ENCODE assay signal across 9 mouse cellular contexts in genomic region chr1:42698584-42699333, GRCm38 (mm10). TPM values are rescaled to one million over a fixed set of nuclear protein-coding genes. Genes with fewer than 3 reads are reported as not detected.
DNase-seq lines count a peak whose midpoint lies in the region; ATAC-seq and TF ChIP-seq lines count a peak whose summit lies in the region.
"Had no signal": no experiment of that assay in that cellular context is flagged by ENCODE, and none has a peak within 500 bp of the region (broad histone marks: within the 10 kb centered on the region; RNA-seq: fewer than 3 reads in every experiment).

No protein-coding gene starts in this region.

- H3K4me2 ChIP-seq in limb, embryonic 14.5 days (replicated peaks; ENCODE audit: low read depth, low read length, severe bottlenecking): peak overlapping the region; percentile 79

- peak overlapping the region; percentile 57; the same call in 1 of the 2 replicates for H3K9ac ChIP-seq in limb, embryonic 14.5 days (ENCODE audit: low read depth, low read length, severe bottlenecking)

- H3K4me1 ChIP-seq in limb, embryonic 14.5 days (ENCODE audit: control insufficient read depth, insufficient read depth, low read length): peaks cover 22% of the 10 kb centered on the region

- intact Hi-C loops in gastrocnemius, postnatal 14 days (cut with DNase I; ENCODE audit: low total_unique reads): no loop called here

- peak; percentile 10 for DNase-seq in gastrocnemius, postnatal 10 days
- no peak for DNase-seq in gastrocnemius, postnatal 4 days (ENCODE audit: low spot score in 2 of 2)
- peak; percentile 47 for DNase-seq in thymus, postnatal 4 days
- no peak for DNase-seq in thymus, postnatal 14 days
- no peak for DNase-seq in limb, embryonic 14.5 days (ENCODE audit: low spot score)
- no peak for DNase-seq in natural killer cell, adult 2 months (ENCODE audit: low spot score in 2 of 2)
- no peak for DNase-seq in gastrocnemius, postnatal 14 days
- DNase-seq: lung, postnatal 36 days had no signal

- no peak for TF ChIP-seq POLR2A in limb, embryonic 14.5 days (IDR thresholded peaks at IDR 0.05; ENCODE audit: borderline replicate concordance, extremely low read depth, insufficient read depth, insufficient read length)

- no peak for ATAC-seq in limb, embryonic 14.5 days (ENCODE audit: low FRiP score, low read depth)
- no peak for ATAC-seq in megakaryocyte progenitor cell, adult 5-6 weeks (replicated peaks; ENCODE audit: poor library complexity)

- no peaks in the 10 kb centered on the region for H3K9me3 ChIP-seq in limb, embryonic 14.5 days (ENCODE audit: control insufficient read depth, low read length)

- H3K27ac ChIP-seq in limb, embryonic 14.5 days (replicated peaks; ENCODE audit: low read depth, low read length): no peak overlapping the region

- peaks cover 88% of the 10 kb centered on the region for H3K27me3 ChIP-seq in limb, embryonic 14.5 days (ENCODE audit: control insufficient read depth, insufficient read depth, low read length)

- H3K36me3 ChIP-seq in limb, embryonic 14.5 days (ENCODE audit: control insufficient read depth, insufficient read depth, low read length): no peaks in the 10 kb centered on the region

- whole genome bisulfite sequencing in limb, embryonic 14.5 days: under 1% methylated on average over 27 of the region's 57 CpGs

- H3K4me3 ChIP-seq in limb, embryonic 14.5 days (replicated peaks; ENCODE audit: low read length): peak overlapping the region; percentile 45

RNA-seq across cellular contexts. Expression of gene Pou3f3, which starts 3.2 kb away (rescaled TPM):
- total RNA-seq in gastrocnemius, postnatal 10 days (2021): under 1 TPM; 0.12 to 0.16 TPM
- total RNA-seq in gastrocnemius, postnatal 4 days (2021): under 1 TPM in 1 of 2 experiments, not detected in 1; 0.05 TPM
- 3.2 and 4.0 TPM in 2 replicates for polyA plus RNA-seq in limb, embryonic 14.5 days (2012; rRNA removed)
- 0.77 and 0.90 TPM in 2 replicates for polyA plus RNA-seq in limb, embryonic 14.5 days (2014; fragmentation: Nextera tagmentation; extraction: Ambion mirVana)
- not detected for total RNA-seq in gastrocnemius, postnatal 14 days (2021)
- not detected in 2 replicates for total RNA-seq in megakaryocyte progenitor cell, adult 5-6 weeks (2015)
- not detected in 2 replicates for total RNA-seq in megakaryocyte progenitor cell, adult 5-6 weeks (2017)

Comparison
In these comparisons a context has a peak if more than half of its experiments do, and no peak if none do; other contexts are left out.
1. DNase-seq: peak in gastrocnemius, postnatal 10 days (single experiment) and thymus, postnatal 4 days (single experiment); none in gastrocnemius, postnatal 4 days (0 of 2), thymus, postnatal 14 days (single experiment), limb, embryonic 14.5 days (single experiment), natural killer cell, adult 2 months (0 of 2) and gastrocnemius, postnatal 14 days (single experiment).